Mouse (Mus musculus): ENCODE results near the gene Hoxc11. TPM values are rescaled to one million over a fixed set of nuclear protein-coding genes. Genes with fewer than 3 reads are reported as not detected.
A peak's percentile ranks its signal among the peaks of the same experiment; 100 is the strongest.

Hoxc11 gene
- polyA plus RNA-seq, 1 experiment from 2014 or later, result not detected

- 0 out of 2 replicates have a peak, but pooled peaks cover 2% of the 10 kb centered on the region for H3K4me1 ChIP-seq (ENCODE audit: control insufficient read depth, insufficient read depth, low read length)
- H3K36me3 ChIP-seq (ENCODE audit: control insufficient read depth, insufficient read depth, low read length), result no peaks in the 10 kb centered on the region
- H3K9me3 ChIP-seq (replicated peaks; ENCODE audit: control insufficient read depth, low read length), result no peaks in the 10 kb centered on the region
- peak; percentile 35; the same call in 1 of the 2 replicates for ATAC-seq (replicated peaks; ENCODE audit: insufficient number of reproducible peaks, low FRiP score, low TSS enrichment)
- peak overlapping the region; percentile 23; the same call in 1 of the 2 replicates for H3K4me2 ChIP-seq
- 2% methylated on average over 29 of the region's 30 CpGs for whole genome bisulfite sequencing (ENCODE audit: insufficient replicate concordance)
- peaks cover 97% of the 10 kb centered on the region for H3K27me3 ChIP-seq (ENCODE audit: control insufficient read depth, insufficient read depth, low read length)
- H3K9ac ChIP-seq (ENCODE audit: low read depth, low read length), result no peak overlapping the region
- no peak overlapping the region for H3K27ac ChIP-seq (ENCODE audit: low read depth, low read length)
- 0 out of 2 replicates have a peak overlapping the region, but pooled peaks have one; percentile 14 for H3K4me3 ChIP-seq (ENCODE audit: low read depth, low read length)
Observed at GRCm38 (mm10) chr15:102965892-102966775, 11.9 kb downstream of the Hoxc11 start.

- peak within 1 kb of the TSS; percentile 23; the same call in 1 of the 2 replicates for H3K4me2 ChIP-seq
Observed at GRCm38 (mm10) chr15:102966776-102967311, 12.6 kb downstream of the Hoxc11 start, which contains the start of gene Hoxc10. Hoxc10 (plus strand) TSS chr15:102966796.

DNA sequence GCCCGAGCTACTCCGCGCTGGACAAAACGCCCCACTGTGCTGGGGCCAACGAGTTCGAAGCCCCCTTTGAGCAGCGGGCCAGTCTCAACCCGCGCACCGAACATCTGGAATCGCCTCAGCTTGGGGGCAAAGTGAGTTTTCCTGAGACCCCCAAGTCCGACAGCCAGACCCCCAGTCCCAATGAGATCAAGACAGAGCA lies 13.0 kb downstream of the Hoxc11 start, which contains the start of gene Hoxc5:
Gene Hoxc5, plus strand, starts transcription at position 132 of the 199 bp plus-strand sequence.
- Histone ChIP-seq H3K27me3 (ENCODE audit: control insufficient read depth, insufficient read depth, low read length) (peaks cover 98% of the 10 kb centered on the region), H3K27ac (ENCODE audit: low read depth, low read length) (no peak within 1 kb of the TSS), H3K9ac (ENCODE audit: low read depth, low read length) (no peak within 1 kb of the TSS), H3K4me1 (ENCODE audit: control insufficient read depth, insufficient read depth, low read length) (0 out of 2 replicates have a peak, but pooled peaks cover 2% of the 10 kb centered on the region), H3K4me2 (peak within 1 kb of the TSS; percentile 23; the same call in 1 of the 2 replicates), H3K9me3 (replicated peaks; ENCODE audit: control insufficient read depth, low read length) (no peaks in the 10 kb centered on the region), H3K4me3 (ENCODE audit: low read depth, low read length) (peak within 1 kb of the TSS; percentile 14; the same call in 1 of the 2 replicates), H3K36me3 (ENCODE audit: control insufficient read depth, insufficient read depth, low read length) (no peaks in the 10 kb centered on the region)
- no peak for ATAC-seq (replicated peaks; ENCODE audit: insufficient number of reproducible peaks, low FRiP score, low TSS enrichment)
- WGBS (ENCODE audit: insufficient replicate concordance), result 0% methylated on average over 12 of the region's 12 CpGs

More at GRCm38 (mm10) chr15:102966776-102967311, 12.6 kb downstream of the Hoxc11 start, which contains the start of gene Hoxc10:
- 0 out of 2 replicates have a peak, but pooled peaks have one; percentile 7 for ATAC-seq (replicated peaks; ENCODE audit: insufficient number of reproducible peaks, low FRiP score, low TSS enrichment)
- H3K4me3 ChIP-seq (ENCODE audit: low read depth, low read length), result peak within 1 kb of the TSS; percentile 14; the same call in 1 of the 2 replicates
- H3K4me1 ChIP-seq (ENCODE audit: control insufficient read depth, insufficient read depth, low read length), result 0 out of 2 replicates have a peak, but pooled peaks cover 2% of the 10 kb centered on the region
- no peak within 1 kb of the TSS for H3K27ac ChIP-seq (ENCODE audit: low read depth, low read length)
- no peak within 1 kb of the TSS for H3K9ac ChIP-seq (ENCODE audit: low read depth, low read length)
- WGBS (ENCODE audit: insufficient replicate concordance), result 3% methylated on average over 27 of the region's 27 CpGs
- H3K9me3 ChIP-seq (replicated peaks; ENCODE audit: control insufficient read depth, low read length), result no peaks in the 10 kb centered on the region
- no peaks in the 10 kb centered on the region for H3K36me3 ChIP-seq (ENCODE audit: control insufficient read depth, insufficient read depth, low read length)
- H3K27me3 ChIP-seq (ENCODE audit: control insufficient read depth, insufficient read depth, low read length), result peaks cover 97% of the 10 kb centered on the region

DNA sequence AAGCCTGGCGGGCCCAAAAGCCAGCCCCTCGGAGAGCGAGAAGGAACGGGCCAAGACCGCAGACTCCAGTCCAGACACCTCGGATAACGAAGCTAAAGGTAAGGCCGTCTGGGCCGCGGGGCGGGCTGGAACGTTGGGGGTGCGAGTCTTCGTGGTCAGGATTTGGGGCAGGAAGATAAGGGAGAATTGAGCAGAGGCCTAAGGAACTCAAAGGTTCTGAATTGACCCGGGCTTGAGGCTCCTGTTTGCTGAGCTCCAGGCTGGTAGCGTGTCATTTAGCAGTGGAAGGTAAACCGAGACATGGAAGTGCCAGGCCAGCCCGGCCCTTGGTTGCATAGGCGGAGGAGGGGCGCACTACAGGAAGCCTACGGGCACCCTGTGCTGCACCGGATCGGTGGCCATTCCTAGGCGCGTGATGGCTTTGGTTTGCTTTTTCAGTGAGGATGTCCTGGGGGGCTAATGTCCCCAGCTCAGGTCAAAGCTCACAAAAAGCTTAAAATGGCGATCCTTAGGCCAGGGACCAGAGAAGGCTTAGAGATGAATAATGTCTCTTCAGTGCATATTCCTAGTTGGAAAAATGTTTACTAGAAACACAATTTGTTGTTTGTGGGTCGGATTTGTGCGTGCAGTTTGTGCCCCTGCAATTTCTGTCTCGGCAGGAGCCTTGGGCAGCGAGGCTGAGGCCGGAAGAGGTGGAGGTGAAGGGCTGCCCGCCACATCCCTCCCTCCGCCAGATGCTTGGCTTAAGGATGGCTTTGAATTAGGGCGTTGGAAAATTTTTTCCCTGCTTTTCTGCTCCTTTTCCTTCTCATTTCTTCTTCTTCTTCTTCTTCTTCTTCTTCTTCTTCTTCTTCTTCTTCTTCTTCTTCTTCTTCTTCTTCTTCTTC lies 13.5 kb downstream of the Hoxc11 start:
- H3K4me3 ChIP-seq (ENCODE audit: low read depth, low read length), result no peak overlapping the region
- no peaks in the 10 kb centered on the region for H3K9me3 ChIP-seq (replicated peaks; ENCODE audit: control insufficient read depth, low read length)
- ATAC-seq (replicated peaks; ENCODE audit: insufficient number of reproducible peaks, low FRiP score, low TSS enrichment), result no peak
- no peaks in the 10 kb centered on the region for H3K36me3 ChIP-seq (ENCODE audit: control insufficient read depth, insufficient read depth, low read length)
- WGBS (ENCODE audit: insufficient replicate concordance), result 2% methylated on average over 34 of the region's 34 CpGs
- no peak overlapping the region for H3K27ac ChIP-seq (ENCODE audit: low read depth, low read length)
- H3K9ac ChIP-seq (ENCODE audit: low read depth, low read length), result no peak overlapping the region
- no peak overlapping the region for H3K4me2 ChIP-seq
- H3K27me3 ChIP-seq (ENCODE audit: control insufficient read depth, insufficient read depth, low read length), result peaks cover 98% of the 10 kb centered on the region
- H3K4me1 ChIP-seq (ENCODE audit: control insufficient read depth, insufficient read depth, low read length), result 0 out of 2 replicates have a peak, but pooled peaks cover 2% of the 10 kb centered on the region

GRCm38 (mm10) chr15:102969296-102969695 lies 15.1 kb downstream of the Hoxc11 start:
- Histone ChIP-seq H3K4me3 (ENCODE audit: low read depth, low read length) (no peak overlapping the region), H3K27ac (ENCODE audit: low read depth, low read length) (no peak overlapping the region), H3K4me2 (no peak overlapping the region), H3K36me3 (ENCODE audit: control insufficient read depth, insufficient read depth, low read length) (no peaks in the 10 kb centered on the region), H3K9ac (ENCODE audit: low read depth, low read length) (no peak overlapping the region), H3K4me1 (ENCODE audit: control insufficient read depth, insufficient read depth, low read length) (0 out of 2 replicates have a peak, but pooled peaks cover 2% of the 10 kb centered on the region), H3K9me3 (replicated peaks; ENCODE audit: control insufficient read depth, low read length) (no peaks in the 10 kb centered on the region), H3K27me3 (ENCODE audit: control insufficient read depth, insufficient read depth, low read length) (peaks cover 98% of the 10 kb centered on the region)
- 22% methylated on average over 1 of the region's 1 CpGs for WGBS (ENCODE audit: insufficient replicate concordance)
- ATAC-seq (replicated peaks; ENCODE audit: insufficient number of reproducible peaks, low FRiP score, low TSS enrichment), result no peak

DNA sequence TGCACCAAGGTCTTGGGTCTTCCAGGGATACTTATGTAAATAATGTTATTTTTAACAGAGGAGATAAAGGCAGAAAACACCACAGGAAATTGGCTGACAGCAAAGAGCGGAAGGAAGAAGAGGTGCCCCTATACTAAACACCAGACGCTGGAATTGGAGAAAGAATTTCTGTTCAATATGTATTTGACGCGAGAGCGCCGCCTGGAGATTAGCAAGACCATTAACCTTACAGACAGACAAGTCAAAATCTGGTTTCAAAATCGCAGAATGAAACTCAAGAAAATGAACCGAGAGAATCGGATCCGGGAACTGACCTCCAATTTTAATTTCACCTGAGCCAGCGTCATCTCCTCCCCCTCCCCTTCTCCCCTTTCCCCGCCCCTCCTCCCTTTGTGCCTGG lies 16.5 kb downstream of the Hoxc11 start:
- H3K27ac ChIP-seq (ENCODE audit: low read depth, low read length), result no peak overlapping the region
- H3K9ac ChIP-seq (ENCODE audit: low read depth, low read length), result no peak overlapping the region
- no peaks in the 10 kb centered on the region for H3K9me3 ChIP-seq (replicated peaks; ENCODE audit: control insufficient read depth, low read length)
- H3K4me1 ChIP-seq (ENCODE audit: control insufficient read depth, insufficient read depth, low read length), result 0 out of 2 replicates have a peak, but pooled peaks cover 2% of the 10 kb centered on the region
- H3K4me3 ChIP-seq (ENCODE audit: low read depth, low read length), result no peak overlapping the region
- peaks cover 96% of the 10 kb centered on the region for H3K27me3 ChIP-seq (ENCODE audit: control insufficient read depth, insufficient read depth, low read length)
- ATAC-seq (replicated peaks; ENCODE audit: insufficient number of reproducible peaks, low FRiP score, low TSS enrichment), result no peak
- H3K36me3 ChIP-seq (ENCODE audit: control insufficient read depth, insufficient read depth, low read length), result no peaks in the 10 kb centered on the region
- WGBS (ENCODE audit: insufficient replicate concordance), result 2% methylated on average over 12 of the region's 12 CpGs
- no peak overlapping the region for H3K4me2 ChIP-seq

- H3K4me3 ChIP-seq (ENCODE audit: low read depth, low read length), result no peak overlapping the region
- H3K9me3 ChIP-seq (replicated peaks; ENCODE audit: control insufficient read depth, low read length), result no peaks in the 10 kb centered on the region
- H3K4me2 ChIP-seq, result no peak overlapping the region
- H3K27me3 ChIP-seq (ENCODE audit: control insufficient read depth, insufficient read depth, low read length), result peaks cover 96% of the 10 kb centered on the region
- WGBS (ENCODE audit: insufficient replicate concordance), result 2% methylated on average over 21 of the region's 21 CpGs
- no peak overlapping the region for H3K27ac ChIP-seq (ENCODE audit: low read depth, low read length)
- 0 out of 2 replicates have a peak, but pooled peaks cover 3% of the 10 kb centered on the region for H3K4me1 ChIP-seq (ENCODE audit: control insufficient read depth, insufficient read depth, low read length)
- H3K36me3 ChIP-seq (ENCODE audit: control insufficient read depth, insufficient read depth, low read length), result no peaks in the 10 kb centered on the region
- no peak overlapping the region for H3K9ac ChIP-seq (ENCODE audit: low read depth, low read length)
- ATAC-seq (replicated peaks; ENCODE audit: insufficient number of reproducible peaks, low FRiP score, low TSS enrichment), result no peak
Observed at GRCm38 (mm10) chr15:102972254-102972653, 18.0 kb downstream of the Hoxc11 start.

DNA sequence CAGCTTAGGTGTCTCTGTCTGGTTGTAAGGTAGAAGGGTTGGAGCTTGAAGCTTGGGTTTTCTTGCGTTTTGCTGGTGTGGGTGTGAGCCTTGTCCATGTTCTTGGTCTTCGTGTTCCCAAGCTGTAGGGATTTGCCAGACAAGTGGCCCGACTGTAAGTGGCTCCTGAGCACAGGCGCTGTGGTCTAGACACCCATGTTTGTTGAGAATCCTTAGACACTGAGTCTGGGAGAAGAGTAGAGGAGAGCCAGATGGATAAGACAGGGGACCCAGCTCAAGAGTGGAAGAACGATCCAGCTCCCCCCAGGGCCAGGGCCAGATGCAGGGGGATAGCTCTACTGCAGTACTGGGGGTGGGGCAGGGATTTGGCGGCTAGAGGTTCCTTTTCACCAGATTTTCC lies 18.5 kb downstream of the Hoxc11 start:
- Histone ChIP-seq H3K4me2 (no peak overlapping the region), H3K27ac (ENCODE audit: low read depth, low read length) (no peak overlapping the region), H3K27me3 (ENCODE audit: control insufficient read depth, insufficient read depth, low read length) (peaks cover 96% of the 10 kb centered on the region), H3K9ac (ENCODE audit: low read depth, low read length) (no peak overlapping the region), H3K36me3 (ENCODE audit: control insufficient read depth, insufficient read depth, low read length) (no peaks in the 10 kb centered on the region), H3K4me3 (ENCODE audit: low read depth, low read length) (no peak overlapping the region), H3K9me3 (replicated peaks; ENCODE audit: control insufficient read depth, low read length) (no peaks in the 10 kb centered on the region), H3K4me1 (ENCODE audit: control insufficient read depth, insufficient read depth, low read length) (0 out of 2 replicates have a peak, but pooled peaks cover 3% of the 10 kb centered on the region)
- 3% methylated on average over 6 of the region's 6 CpGs for WGBS (ENCODE audit: insufficient replicate concordance)
- no peak for ATAC-seq (replicated peaks; ENCODE audit: insufficient number of reproducible peaks, low FRiP score, low TSS enrichment)
